Mouse (Mus musculus) ES-Bruce4 (cell line): ENCODE measurements around the gene Slc6a20b.

Experiments used
- CTCF ChIP-seq: IDR thresholded peaks from one replicate; pipeline ENCODE4 v1.8.1; 2011; ENCODE audit warnings: low read depth, low read length
- POLR2A ChIP-seq: IDR thresholded peaks from one replicate; pipeline ENCODE4 v1.8.1; 2011; ENCODE audit warnings: low read length; ENCODE audit not compliant: insufficient read depth

DNA sequence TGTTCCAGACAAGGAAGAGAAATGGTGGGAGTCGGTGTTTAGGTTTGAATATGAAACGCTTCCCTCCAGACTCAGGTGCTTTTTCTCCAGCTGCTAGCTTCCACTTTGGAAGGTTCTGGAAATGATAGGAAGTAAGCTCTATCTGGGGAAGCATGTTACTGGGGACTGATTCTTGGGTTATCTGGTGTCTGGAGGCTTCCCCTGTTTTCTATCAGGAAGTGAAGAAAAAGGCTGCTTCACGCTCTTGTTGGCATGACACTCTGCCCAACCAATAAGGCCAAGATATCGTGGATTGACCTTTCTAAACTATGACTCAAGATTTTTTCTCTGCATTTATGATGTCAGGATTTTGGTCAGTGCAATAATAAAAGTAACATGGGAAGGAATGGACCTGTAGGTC is 37.2 kb downstream of the Slc6a20b start:
- TF ChIP-seq CTCF: no peak
- no peak for TF ChIP-seq POLR2A
